Mouse (Mus musculus) WW6 (cell line): ENCODE results near the gene Rpl18.

ENCODE experiments used
- DNase-seq: peaks from one replicate; pipeline ENCODE4 v3.0.0-alpha.2; 2013; ENCODE audit warnings: low read depth, low spot score

Rpl18 gene

DNA sequence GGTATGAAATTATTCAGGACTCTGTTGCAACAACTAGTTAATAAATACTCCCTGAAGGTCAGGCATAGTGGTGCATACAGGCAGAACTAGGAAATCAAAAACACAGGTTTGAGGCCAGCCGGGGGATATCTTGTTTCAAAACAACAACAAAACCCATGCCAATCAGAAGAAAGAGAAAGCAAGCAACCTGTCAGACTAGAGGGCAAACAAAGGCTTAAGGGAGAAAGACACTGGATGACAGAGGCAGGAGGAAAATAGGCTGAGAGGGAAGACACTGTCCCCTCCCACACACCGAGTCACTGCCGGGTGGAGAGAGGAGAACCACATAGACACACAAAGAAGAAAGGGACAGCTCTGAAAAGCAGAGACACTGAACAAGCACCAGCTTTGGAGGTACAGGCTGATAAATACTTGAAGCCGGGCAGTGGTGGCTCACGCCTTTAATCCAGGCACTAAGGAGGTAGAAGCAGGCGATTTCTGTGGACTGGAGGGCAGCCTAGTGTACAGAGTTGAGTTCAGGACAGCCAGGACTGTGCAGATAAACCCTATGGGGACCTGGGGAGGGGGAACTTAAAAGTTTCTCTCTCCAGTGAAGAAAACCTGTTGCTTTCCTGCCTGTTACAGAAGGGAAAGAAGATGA, 1.3 kb upstream of the Rpl18 start:
- DNase-seq, result no peak

DNA sequence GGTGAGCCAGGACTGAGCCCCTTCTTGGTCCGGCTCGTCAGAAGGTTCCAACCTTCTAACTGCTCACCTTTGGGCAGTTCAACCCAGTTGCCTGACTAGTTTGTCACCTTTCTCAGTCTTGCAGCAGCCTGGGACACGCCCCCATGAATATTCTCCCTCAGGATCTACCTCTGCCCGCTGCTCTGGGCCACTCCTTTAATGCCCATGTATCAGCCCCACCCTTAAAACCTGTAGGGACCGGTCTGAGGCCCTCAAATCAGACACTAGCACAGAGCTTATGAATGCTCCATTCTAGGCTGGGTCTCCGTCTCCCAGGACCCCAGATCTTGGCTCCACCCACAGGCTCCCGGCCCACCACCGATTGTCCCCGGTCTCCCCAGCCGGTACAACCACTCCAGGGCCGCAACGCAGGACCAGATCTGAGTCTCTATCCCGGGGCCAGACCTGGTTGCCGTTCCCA, 597 bp upstream of the Rpl18 start:
- DNase-seq, result no peak

DNA sequence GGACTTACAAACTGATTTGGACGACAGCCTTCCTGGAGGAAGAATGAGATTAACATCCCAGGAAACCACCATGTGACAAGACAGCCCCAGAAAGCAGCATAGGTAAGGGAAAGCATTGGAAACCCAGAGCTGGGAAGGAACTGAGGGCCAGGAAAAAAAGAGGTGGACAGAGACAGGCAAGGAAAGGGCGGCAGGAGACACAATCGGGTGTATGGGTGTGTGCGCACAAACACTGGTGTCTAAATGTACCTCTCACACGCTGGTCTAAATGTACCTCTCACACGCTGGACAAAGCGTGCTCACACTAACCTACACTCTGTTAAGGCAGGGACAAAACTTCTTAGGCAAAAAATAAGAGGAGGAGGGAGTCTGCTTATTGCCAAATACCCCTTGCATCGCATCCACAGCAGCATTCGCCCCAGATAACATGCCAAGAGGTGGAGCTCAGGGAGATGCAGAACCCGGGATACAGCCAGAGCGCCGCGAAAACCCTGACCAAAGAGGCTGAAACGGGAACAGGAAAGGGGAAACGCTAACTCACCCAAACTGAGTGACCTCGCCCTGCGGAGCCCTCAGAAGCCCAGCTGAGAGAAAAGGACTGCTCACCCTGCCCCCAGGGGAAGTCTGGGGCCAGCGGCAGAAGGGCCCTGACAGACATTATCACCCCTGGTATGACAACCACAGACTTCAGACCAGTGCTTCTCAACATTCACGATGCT, 643 bp downstream of the Rpl18 start:
- DNase-seq, result no peak

- DNase-seq, result no peak
Measured at GRCm38 (mm10) chr7:45716460-45716857, 1.2 kb downstream of the Rpl18 start.

GRCm38 (mm10) chr7:45716952-45717917, 2.0 kb downstream of the Rpl18 start:
- DNase-seq, result no peak

DNA sequence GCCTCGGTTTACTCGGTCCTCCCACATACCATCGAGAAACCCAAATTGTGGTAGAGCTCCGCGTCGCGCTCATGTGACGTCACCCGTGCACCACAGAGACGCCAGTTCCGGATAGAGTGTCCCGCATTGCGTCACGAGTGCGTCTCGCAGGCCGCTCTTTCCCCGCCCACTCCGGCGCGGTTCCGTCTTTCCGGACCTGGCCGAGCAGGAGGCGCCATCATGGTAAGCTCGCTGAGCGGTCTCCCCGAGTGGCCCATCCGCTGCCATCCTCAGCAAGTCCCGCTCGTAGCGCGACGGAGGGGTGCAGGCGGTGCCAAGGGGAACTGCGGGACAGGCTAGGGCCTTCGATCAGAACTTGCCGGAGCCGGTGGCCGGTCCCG, 2.7 kb downstream of the Rpl18 start, which contains the start of gene Sphk2:
Gene Sphk2 (minus strand): TSS at position 85 of the 380 bp plus-strand sequence.
- peak; percentile 95 for DNase-seq

- DNase-seq, result no peak
Measured at GRCm38 (mm10) chr7:45718331-45718730, 3.1 kb downstream of the Rpl18 start.

GRCm38 (mm10) chr7:45719180-45719579, 3.9 kb downstream of the Rpl18 start:
- DNase-seq, result no peak

GRCm38 (mm10) chr7:45719738-45720412, 4.6 kb downstream of the Rpl18 start:
- no peak for DNase-seq

DNA sequence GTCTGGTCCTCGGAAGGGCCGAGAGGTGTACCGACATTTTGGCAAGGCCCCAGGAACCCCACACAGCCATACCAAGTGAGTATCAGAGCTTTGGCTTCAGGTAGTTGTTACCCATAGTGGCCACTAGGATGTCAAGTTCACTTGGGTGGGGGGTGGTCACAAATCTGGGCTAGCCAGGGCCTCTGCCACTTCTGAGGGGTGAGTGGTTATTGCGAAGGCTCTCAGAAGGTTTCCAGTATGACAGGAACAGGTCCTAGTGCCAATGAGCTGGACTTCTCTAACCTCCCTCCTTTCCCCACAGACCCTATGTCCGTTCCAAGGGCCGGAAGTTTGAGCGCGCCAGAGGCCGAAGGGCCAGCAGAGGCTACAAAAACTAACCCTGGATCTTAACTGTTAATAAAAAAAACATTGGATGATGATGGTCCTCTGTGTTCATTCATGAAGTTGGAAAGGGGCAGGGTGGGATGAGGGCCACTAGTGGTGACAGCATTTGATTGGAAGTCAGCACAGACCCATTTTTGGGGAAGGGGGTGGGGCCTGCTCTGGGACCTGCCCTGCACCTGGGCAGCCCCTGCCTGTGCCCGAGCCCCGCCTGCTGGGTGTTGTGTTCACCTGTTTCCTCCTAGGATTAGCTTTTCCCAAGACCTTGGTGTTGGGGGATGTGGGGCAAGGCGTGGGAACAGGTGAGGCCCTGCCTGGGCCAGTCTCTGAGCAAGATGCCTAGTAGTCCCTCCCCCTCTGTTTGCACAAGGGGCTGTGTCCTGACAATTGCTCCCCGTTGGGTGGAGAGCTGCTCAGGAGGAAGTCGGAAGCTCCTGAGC, 5.4 kb downstream of the Rpl18 start, which contains the start of gene Fam83e:
Gene Fam83e (plus strand): TSS at position 800 of the 821 bp plus-strand sequence.
- no peak for DNase-seq

GRCm38 (mm10) chr7:45721234-45721571, 5.9 kb downstream of the Rpl18 start:
- DNase-seq, result no peak

- DNase-seq, result no peak
Measured at GRCm38 (mm10) chr7:45721642-45722347, 6.5 kb downstream of the Rpl18 start.

DNA sequence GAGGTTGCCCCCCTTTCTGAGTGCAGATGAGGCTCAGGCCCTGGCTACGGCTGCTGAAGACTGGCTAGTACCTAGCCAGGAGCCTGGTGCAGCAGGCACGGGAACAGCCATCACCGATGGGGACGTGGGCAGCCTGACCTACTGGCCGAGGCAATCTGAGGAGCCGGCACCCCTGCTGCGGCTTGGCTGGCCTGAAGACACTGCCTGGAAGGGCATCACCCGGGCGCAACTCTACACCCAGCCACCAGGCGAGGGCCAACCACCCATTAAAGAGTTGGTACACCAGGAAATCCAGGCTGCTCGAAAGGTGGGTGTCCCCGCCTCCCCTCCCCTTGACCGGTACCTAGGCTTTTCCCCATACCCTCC, 7.1 kb downstream of the Rpl18 start:
- DNase-seq, result no peak

- DNase-seq, result no peak
Measured at GRCm38 (mm10) chr7:45723301-45723700, 8.0 kb downstream of the Rpl18 start.

DNA sequence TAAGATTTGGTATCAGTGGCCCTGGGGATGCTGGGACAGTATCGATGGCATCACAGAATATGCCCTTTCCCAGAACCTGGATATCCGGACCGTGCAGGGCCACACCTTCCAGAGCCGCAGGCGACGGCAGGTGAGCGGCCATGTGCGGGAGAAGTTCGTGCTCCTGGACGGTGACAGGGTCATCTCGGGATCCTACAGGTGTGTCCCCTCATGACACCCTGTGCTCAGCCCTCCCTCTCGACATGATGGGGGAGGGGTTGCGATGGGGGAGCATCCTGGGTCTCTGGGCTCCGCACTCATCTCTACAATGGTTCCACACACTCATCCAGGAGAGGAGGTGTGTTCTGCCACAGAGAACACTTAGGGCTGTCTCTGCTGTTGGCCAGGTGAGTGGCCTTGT, 8.5 kb downstream of the Rpl18 start:
- no peak for DNase-seq

- DNase-seq, result no peak
Measured at GRCm38 (mm10) chr7:45725151-45725550, 9.9 kb downstream of the Rpl18 start.

DNA sequence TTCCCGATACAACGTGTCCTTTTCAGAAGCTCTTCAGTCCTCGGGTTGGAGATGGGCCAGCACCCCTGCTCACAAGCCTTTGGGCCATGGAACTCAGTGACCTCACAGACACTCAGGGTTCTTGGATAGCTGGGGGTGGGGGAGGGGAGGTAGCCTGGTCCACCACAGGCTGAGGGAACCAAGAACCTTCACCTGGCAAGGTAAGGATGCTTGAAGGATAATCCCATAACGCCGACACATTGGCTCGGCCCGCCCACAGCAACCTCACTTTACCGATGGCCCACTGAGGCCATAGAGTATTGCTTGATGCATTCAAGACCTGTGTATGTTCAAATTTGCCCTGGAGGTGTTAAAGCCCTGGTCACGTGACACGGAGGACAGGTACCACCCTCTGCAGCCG, 10.5 kb downstream of the Rpl18 start, which contains the start of gene Spaca4:
Gene Spaca4 (minus strand): TSS at position 101 of the 400 bp plus-strand sequence.
- DNase-seq, result no peak

DNA sequence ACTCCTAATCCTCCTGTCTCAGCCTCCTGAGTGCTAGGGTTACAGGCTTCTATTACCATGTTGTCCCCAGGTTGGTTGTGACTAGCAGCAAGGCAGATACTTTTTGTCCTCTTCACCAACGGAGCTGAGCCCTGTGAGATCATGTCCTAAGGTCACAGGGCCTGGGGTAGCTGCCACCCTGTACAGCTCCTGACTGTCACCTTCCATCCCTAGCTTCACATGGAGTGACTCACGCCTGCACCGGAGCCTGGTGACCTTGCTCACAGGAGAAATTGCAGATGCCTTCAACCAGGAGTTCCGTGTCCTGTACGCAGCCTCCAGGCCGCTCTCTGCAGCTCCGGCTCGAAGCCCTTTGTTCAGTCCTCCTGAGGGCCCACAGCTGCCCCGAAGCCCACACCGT, 11.2 kb downstream of the Rpl18 start:
- DNase-seq, result no peak

- DNase-seq, result no peak
Measured at GRCm38 (mm10) chr7:45727625-45728024, 12.4 kb downstream of the Rpl18 start.
